Mouse (Mus musculus) heart, embryonic 11.5 days (tissue): ENCODE data around the gene Aste1. TPM values are rescaled to one million over a fixed set of nuclear protein-coding genes. Genes with fewer than 3 reads are reported as not detected.

Experiments
- ATAC-seq: fragments of 200-750 bp; cut with Nextera tagmentation; replicated peaks from 2 replicates; pipeline ENCODE4 v1.8.0; 2017; ENCODE audit warnings: moderate library complexity; ENCODE audit not compliant: insufficient number of reproducible peaks, low FRiP score, low TSS enrichment
- H3K27ac ChIP-seq: fragments of 300-500 bp; sonication (generic); 2 replicates; pipeline ENCODE4 v1.5.1; 2014; ENCODE audit warnings: mild to moderate bottlenecking, low read depth, low read length
- H3K27me3 ChIP-seq: fragments of 300-500 bp; sonication (generic); 2 replicates; pipeline ENCODE4 v1.6.1; 2014; ENCODE audit warnings: mild to moderate bottlenecking, low read length, mixed read lengths; ENCODE audit not compliant: control insufficient read depth, insufficient read depth
- H3K36me3 ChIP-seq: fragments of 300-500 bp; sonication (generic); 2 replicates; pipeline ENCODE4 v1.6.1; 2014; ENCODE audit warnings: mild to moderate bottlenecking, low read length, moderate library complexity, mixed read lengths; ENCODE audit not compliant: control insufficient read depth, insufficient read depth
- H3K4me1 ChIP-seq: fragments of 300-500 bp; sonication (generic); 2 replicates; pipeline ENCODE4 v1.6.1; 2014; ENCODE audit warnings: low read length; ENCODE audit not compliant: control insufficient read depth, insufficient read depth
- H3K4me2 ChIP-seq: fragments of 300-500 bp; sonication (generic); 2 replicates; pipeline ENCODE4 v1.6.1; 2014; ENCODE audit warnings: mild to moderate bottlenecking, moderate library complexity
- H3K4me3 ChIP-seq: fragments of 300-500 bp; sonication (generic); 2 replicates; pipeline ENCODE4 v1.5.1; 2014; ENCODE audit warnings: low read depth, low read length
- H3K9ac ChIP-seq: fragments of 300-500 bp; sonication (generic); 2 replicates; pipeline ENCODE4 v1.6.1; 2014; ENCODE audit warnings: mild to moderate bottlenecking, low read depth, low read length, moderate library complexity
- H3K9me3 ChIP-seq: fragments of 300-500 bp; sonication (generic); replicated peaks from 2 replicates; pipeline ENCODE4 v1.6.1; 2016; ENCODE audit warnings: low read length; ENCODE audit not compliant: control insufficient read depth
- WGBS: fragments of 180-500 bp; shearing (Covaris S2); extraction: QIAGEN DNeasy Blood & Tissue Kit; methylation state at CpG from one replicate; pipeline ENCODE4 v1.1.7; 2014; ENCODE audit not compliant: insufficient replicate concordance; 5-methylcytosine and 5-hydroxymethylcytosine counted together
- polyA plus RNA-seq: library from polyadenylated mRNA; unstranded; fragments of >200 nt; fragmentation: Nextera tagmentation; extraction: Ambion mirVana; gene quantifications from 2 replicates; pipeline ENCODE4 v1.2.1, GENCODE M21; 2014

The Aste1 gene
- polyA plus RNA-seq, 1 experiment from 2014 or later: 19.3 TPM

GRCm38 (mm10) chr9:105459032-105459431 lies 63.8 kb downstream of the Aste1 start:
- no peak overlapping the region for H3K4me2 ChIP-seq
- no peak overlapping the region for H3K27ac ChIP-seq
- H3K36me3 ChIP-seq: peaks cover 5% of the 10 kb centered on the region
- H3K27me3 ChIP-seq: no peaks in the 10 kb centered on the region
- H3K9me3 ChIP-seq: no peaks in the 10 kb centered on the region
- no peak for ATAC-seq
- H3K9ac ChIP-seq: no peak overlapping the region
- no peaks in the 10 kb centered on the region for H3K4me1 ChIP-seq
- no peak overlapping the region for H3K4me3 ChIP-seq
- WGBS: 94% methylated on average over 13 of the region's 13 CpGs

DNA sequence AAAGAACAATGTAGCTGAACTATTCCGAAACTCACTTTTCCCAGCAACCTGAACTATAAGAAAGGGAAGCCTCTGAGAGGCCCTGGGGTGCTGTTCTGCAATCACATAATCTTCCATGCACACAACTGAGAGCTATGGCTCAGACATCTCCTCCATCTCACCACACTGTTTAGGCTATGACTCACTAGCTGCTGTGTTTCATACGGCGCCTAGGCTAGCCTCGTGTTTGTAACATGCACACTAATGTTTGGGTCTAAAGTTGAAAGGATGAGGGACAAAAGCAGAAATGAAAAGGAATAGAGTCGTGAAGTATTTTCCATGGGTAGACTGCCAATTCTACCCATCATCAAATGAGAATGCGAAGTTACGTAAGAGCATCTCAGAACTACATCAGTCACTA lies 66.3 kb downstream of the Aste1 start:
- no peak for ATAC-seq
- 92% methylated on average over 7 of the region's 7 CpGs for WGBS
- Histone ChIP-seq H3K27ac (no peak overlapping the region), H3K4me2 (no peak overlapping the region), H3K9ac (no peak overlapping the region), H3K9me3 (no peaks in the 10 kb centered on the region), H3K4me3 (no peak overlapping the region), H3K27me3 (no peaks in the 10 kb centered on the region), H3K36me3 (peaks cover 7% of the 10 kb centered on the region), H3K4me1 (no peaks in the 10 kb centered on the region)

Other genes starting within 250 kb of the Aste1 start
- gene Nek11, start 132 bp downstream of the Aste1 start, polyA plus RNA-seq: 0.30 TPM in 2 replicates
- gene Atp2c1, start 131.9 kb downstream of the Aste1 start, polyA plus RNA-seq: 53.0 and 61.4 TPM in 2 replicates
- 16.1 and 18.9 TPM in 2 replicates for gene Pik3r4, start 247.6 kb downstream of the Aste1 start, polyA plus RNA-seq